Mouse (Mus musculus) small intestine, adult 2 months (tissue): ENCODE measurements around the gene Ttc28.

Experiments used
- CTCF ChIP-seq: fragments of 200-500 bp; IDR thresholded peaks from 2 replicates; pipeline ENCODE4 v1.5.1; 2012; ENCODE audit warnings: low read depth, mild to moderate bottlenecking, control low read depth, inconsistent platforms, low read length, moderate library complexity, mixed read lengths; ENCODE audit not compliant: insufficient replicate concordance, insufficient read length; ENCODE audit errors: extremely low read depth
- POLR2A ChIP-seq: fragments of 200-500 bp; IDR thresholded peaks from 2 replicates; pipeline ENCODE4 v1.6.1; 2012; ENCODE audit warnings: low read depth, mild to moderate bottlenecking, control low read depth, inconsistent platforms, low read length, moderate library complexity

DNA sequence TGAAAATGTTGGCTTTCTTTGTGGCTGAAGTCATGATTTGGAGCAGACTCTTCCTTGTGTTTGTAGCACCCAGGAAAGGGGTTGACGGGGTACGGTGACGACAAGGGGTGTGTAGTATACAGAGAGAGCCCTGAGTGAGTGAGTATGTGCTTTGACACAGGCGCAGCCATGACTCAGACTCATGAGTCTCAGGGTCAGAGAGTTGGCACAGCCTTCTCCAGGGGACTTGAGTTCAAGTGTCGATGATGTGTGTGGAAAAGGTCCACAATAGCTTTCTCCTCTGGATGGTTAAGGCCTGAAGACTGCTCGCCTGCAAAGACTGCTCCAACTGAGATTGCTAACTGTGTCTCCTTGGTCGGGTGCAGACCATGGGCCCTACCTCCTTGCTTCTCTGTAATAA, 97.1 kb downstream of the Ttc28 start:
- TF ChIP-seq CTCF (no peak), POLR2A (no peak)
